Mouse (Mus musculus): ENCODE results near the gene Utf1. TPM values are rescaled to one million over a fixed set of nuclear protein-coding genes. Genes with fewer than 3 reads are reported as not detected.

The Utf1 gene
- polyA plus RNA-seq, 1 experiment from 2014 or later, result not detected

DNA sequence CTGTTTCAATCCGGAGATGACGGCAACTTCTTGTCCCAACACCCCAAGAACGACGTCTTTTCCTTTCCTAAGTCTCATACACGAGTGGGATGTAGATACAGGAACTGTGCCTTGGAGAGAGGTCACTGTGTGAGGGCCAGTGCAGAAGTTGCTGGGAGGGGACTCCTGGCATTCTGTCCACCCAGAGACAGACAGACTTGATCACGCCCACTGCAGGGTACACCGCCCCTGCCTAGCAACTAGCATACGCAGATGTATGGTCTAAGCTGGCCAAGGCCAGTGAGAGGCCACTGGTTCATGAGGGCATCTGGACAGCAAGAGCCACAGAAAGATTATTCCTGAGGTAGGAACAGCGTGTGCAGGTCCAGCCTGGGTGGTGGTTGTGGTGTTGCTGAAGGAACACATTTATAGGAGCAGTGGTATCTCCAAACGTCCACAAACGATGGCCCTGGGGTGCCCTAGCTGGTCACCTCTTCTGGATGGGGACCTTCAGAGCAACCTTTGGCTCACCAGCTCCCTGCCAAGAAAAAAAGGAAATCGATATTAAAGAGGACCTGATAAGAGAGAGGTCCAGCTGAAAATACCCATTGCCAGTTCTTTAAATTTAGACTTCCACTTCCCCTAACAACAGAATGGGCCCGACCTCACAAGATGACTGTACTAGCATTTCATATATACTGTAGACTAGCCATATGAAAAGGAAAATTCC, 35.6 kb downstream of the Utf1 start:
- Histone ChIP-seq H3K4me1 (peaks cover 10% of the 10 kb centered on the region), H3K36me3 (replicated peaks) (no peaks in the 10 kb centered on the region; the same call in 1 of the 2 replicates), H3K4me3 (replicated peaks) (peak overlapping the region; percentile 61), H3K9me3 (no peaks in the 10 kb centered on the region), H3K27me3 (peaks cover 40% of the 10 kb centered on the region), H3K4me2 (peak overlapping the region; percentile 92), H3K27ac (no peak overlapping the region), H3K9ac (peak overlapping the region; percentile 68; the same call in 1 of the 2 replicates)
- 48% methylated on average over 13 of the region's 13 CpGs for WGBS
- peak; percentile 56 for ATAC-seq (ENCODE audit: low FRiP score)

DNA sequence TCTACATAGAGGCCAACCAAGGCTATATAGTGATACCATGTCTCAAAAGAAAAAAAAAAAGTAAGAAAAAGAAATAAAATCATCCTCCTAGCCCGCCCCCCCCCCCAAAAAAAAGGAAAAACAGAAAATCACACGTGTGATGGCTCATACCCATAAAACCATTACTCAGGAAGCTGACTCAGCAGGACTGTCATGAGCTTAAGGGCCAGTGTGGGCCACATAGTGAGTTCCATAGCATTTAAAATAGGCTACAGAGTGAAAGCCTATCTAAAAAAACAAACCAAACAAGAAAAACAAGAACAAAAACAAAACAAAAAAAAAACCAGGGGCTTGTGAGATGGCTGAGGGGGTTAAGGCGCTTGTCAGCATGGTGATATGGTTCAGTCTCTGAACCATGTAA, 37.2 kb downstream of the Utf1 start:
- Histone ChIP-seq H3K4me1 (peaks cover 10% of the 10 kb centered on the region), H3K4me3 (replicated peaks) (no peak overlapping the region), H3K27me3 (peaks cover 32% of the 10 kb centered on the region), H3K4me2 (no peak overlapping the region), H3K36me3 (replicated peaks) (peaks cover 4% of the 10 kb centered on the region), H3K9me3 (no peaks in the 10 kb centered on the region), H3K27ac (no peak overlapping the region), H3K9ac (no peak overlapping the region)
- ATAC-seq (ENCODE audit: low FRiP score), result no peak
- WGBS, result 54% methylated on average over 3 of the region's 3 CpGs

DNA sequence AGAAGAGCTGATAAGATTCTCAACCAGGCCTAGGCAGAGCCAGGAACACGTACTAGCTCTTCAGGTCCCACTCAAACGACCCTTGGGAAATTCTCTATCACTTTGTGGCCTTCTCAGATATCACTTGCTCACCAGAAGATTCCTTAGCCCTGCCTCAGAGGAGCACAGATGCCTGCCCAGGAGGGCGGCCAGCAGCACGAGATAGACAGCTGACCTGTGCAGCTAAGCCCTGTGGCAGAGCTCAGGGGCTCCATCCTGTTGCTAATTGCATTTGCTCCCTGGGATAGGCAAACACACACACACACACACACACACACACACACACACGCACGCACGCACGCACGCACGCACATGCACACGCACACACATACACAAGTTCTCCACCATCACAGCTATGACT, 38.5 kb downstream of the Utf1 start:
- Histone ChIP-seq H3K9ac (no peak overlapping the region), H3K27me3 (peaks cover 21% of the 10 kb centered on the region), H3K9me3 (no peaks in the 10 kb centered on the region), H3K27ac (no peak overlapping the region), H3K4me2 (no peak overlapping the region), H3K36me3 (replicated peaks) (peaks cover 7% of the 10 kb centered on the region), H3K4me3 (replicated peaks) (no peak overlapping the region), H3K4me1 (peaks cover 10% of the 10 kb centered on the region)
- 86% methylated on average over 11 of the region's 11 CpGs for WGBS
- ATAC-seq (ENCODE audit: low FRiP score), result no peak

DNA sequence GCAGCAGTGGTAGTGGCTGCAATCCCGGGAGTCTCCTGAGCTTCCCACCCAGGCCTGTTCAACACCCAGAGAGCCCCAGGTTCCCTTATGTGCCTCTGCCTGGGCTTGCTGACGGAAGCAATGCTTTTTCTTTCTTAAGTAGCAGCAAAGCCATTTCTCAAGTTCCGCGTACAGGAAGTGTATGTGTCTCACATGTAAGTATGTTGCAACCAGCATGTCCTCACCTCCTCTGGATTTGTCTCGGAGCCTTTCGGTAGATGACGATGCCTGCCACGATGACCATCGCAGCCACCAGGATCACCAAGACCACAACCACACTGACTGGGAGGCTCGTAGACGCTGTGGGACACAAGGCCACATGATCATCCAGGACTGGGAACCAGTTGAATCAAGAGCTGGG, 40.9 kb downstream of the Utf1 start:
- Histone ChIP-seq H3K27me3 (peaks cover 7% of the 10 kb centered on the region; the same call in 1 of the 2 replicates), H3K4me1 (no peaks in the 10 kb centered on the region), H3K9me3 (no peaks in the 10 kb centered on the region), H3K9ac (no peak overlapping the region), H3K4me3 (replicated peaks) (no peak overlapping the region), H3K4me2 (no peak overlapping the region), H3K36me3 (replicated peaks) (peaks cover 7% of the 10 kb centered on the region), H3K27ac (no peak overlapping the region)
- WGBS, result 97% methylated on average over 11 of the region's 11 CpGs
- no peak for ATAC-seq (ENCODE audit: low FRiP score)

DNA sequence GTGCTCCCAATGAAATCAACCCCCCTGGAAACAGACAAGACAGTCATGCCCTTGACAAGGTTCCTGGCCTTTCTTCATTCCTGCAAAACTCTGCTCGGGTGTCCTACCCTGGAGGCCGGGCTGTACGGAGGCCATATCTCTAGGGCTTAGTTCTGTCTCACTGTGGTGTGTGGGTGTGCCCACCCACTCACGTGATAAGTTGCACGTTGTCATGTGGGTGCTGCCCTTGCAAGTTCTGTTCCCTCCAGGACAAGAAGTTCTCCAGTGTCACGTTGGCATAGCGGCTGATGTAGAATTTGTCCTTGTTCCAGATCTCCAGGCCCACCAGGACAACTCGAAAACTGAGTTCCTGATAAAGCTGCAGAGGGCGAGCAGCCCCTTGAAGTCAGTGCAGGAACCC, 44.7 kb downstream of the Utf1 start:
- no peaks in the 10 kb centered on the region for H3K4me1 ChIP-seq
- H3K27me3 ChIP-seq, result no peaks in the 10 kb centered on the region
- no peak overlapping the region for H3K4me3 ChIP-seq (replicated peaks)
- H3K27ac ChIP-seq, result no peak overlapping the region
- no peak for ATAC-seq (ENCODE audit: low FRiP score)
- 92% methylated on average over 9 of the region's 9 CpGs for WGBS
- peaks cover 7% of the 10 kb centered on the region; the same call in 1 of the 2 replicates for H3K36me3 ChIP-seq (replicated peaks)
- no peaks in the 10 kb centered on the region for H3K9me3 ChIP-seq
- H3K9ac ChIP-seq, result no peak overlapping the region
- H3K4me2 ChIP-seq, result no peak overlapping the region

DNA sequence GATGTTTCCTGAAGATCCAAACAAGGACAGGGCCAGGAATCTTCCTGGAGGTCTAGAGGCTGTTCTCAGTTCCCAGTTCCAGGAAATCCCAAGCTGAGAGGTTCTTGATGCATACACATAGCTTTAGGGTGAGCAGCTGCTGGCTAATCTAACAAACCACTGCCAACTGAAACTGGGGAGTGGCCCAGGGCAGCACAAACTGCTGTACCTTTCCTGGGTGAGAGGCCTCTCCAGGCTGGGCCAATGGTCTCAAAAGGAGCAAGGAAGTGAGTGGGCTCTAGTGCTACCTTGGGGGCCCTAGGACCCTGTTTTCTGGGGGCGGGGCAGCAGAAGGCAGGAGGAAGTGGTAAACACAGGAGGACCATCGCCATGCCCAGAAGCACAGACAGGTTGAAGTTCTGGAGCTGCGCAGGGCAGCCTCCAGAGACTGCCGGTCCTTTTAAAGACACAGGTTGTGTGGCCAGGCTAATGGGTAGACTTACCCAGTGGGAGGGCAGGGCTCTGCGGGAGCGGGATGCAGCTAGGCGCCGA, 47.3 kb downstream of the Utf1 start:
- Histone ChIP-seq H3K27me3 (no peaks in the 10 kb centered on the region), H3K4me2 (no peak overlapping the region), H3K4me1 (no peaks in the 10 kb centered on the region), H3K4me3 (replicated peaks) (no peak overlapping the region), H3K36me3 (replicated peaks) (peaks cover 12% of the 10 kb centered on the region), H3K9me3 (no peaks in the 10 kb centered on the region), H3K9ac (no peak overlapping the region), H3K27ac (no peak overlapping the region)
- no peak for ATAC-seq (ENCODE audit: low FRiP score)
- WGBS, result 74% methylated on average over 8 of the region's 8 CpGs

DNA sequence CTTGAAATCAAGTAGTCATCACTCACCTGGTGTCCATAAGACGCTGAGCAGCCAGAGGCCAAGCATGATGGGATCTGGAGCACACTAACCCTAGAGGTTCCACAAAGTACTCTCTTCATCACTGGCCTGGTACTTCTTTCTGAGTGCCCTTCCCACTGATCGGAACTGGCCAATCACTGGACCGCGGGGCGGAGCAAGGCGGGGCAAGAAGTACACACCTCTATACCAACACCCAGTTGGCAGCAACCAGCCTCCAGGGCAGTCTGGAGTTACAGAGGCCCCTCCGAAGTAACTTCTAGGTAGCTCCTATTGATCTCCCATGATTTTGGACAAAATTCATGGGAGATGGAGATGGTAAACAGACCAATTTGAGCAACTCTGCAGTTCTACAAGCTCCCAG, 48.8 kb downstream of the Utf1 start, which contains the start of gene Adam8:
TSS of gene Adam8 (minus strand) at position 157 of the 400 bp plus-strand sequence.
- Histone ChIP-seq H3K9ac (no peak within 1 kb of the TSS), H3K4me2 (no peak within 1 kb of the TSS), H3K9me3 (no peaks in the 10 kb centered on the region), H3K36me3 (replicated peaks) (peaks cover 23% of the 10 kb centered on the region), H3K27ac (no peak within 1 kb of the TSS), H3K4me1 (no peaks in the 10 kb centered on the region), H3K4me3 (replicated peaks) (no peak within 1 kb of the TSS), H3K27me3 (no peaks in the 10 kb centered on the region)
- peak; percentile 62; the same call in 1 of the 2 replicates for ATAC-seq (ENCODE audit: low FRiP score)
- 28% methylated on average over 7 of the region's 7 CpGs for WGBS

DNA sequence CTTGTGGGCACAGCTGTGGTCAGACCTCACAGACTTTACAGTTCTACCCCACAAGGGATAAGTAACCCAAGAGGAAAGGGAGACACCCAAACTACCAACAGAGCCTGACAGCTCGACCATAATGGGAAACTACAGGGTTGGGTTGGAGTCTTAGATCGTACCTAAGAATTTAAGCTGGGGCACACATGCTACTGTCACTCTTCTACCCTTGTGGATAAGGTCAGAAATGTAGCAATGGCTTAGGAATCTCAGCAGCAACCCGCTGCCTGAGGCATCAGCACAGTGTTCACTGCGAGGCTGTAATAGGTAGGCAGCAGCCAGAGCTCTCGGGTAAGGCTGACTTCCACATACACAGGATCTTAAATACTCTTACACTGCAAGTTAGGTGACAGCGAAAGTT, 49.9 kb downstream of the Utf1 start:
- Histone ChIP-seq H3K9me3 (no peaks in the 10 kb centered on the region), H3K4me1 (no peaks in the 10 kb centered on the region)
- WGBS, result 92% methylated on average over 6 of the region's 6 CpGs

DNA sequence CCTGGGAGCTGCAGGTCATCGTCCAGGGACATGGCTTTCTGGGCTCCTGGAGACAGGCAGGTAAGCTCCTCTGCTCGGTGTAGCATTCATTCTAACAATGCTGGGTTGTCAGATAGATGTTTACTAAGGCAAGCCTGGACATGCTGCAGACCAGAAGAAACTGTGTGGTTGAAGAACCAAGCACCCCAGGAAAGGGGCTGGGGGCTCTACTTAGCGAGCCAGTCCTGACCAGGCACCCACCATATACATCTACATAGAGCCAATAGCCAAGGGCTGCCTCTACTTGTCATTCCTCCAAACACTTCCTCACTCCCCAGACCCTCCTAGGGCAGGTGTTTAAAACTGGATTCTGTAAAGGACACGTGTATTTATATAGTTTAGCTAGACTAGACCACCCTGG, 50.6 kb downstream of the Utf1 start:
- H3K27ac ChIP-seq, result no peak overlapping the region
- no peak for ATAC-seq (ENCODE audit: low FRiP score)
- no peak overlapping the region for H3K9ac ChIP-seq
- no peaks in the 10 kb centered on the region for H3K9me3 ChIP-seq
- H3K36me3 ChIP-seq (replicated peaks), result peaks cover 41% of the 10 kb centered on the region
- no peak overlapping the region for H3K4me2 ChIP-seq
- no peak overlapping the region for H3K4me3 ChIP-seq (replicated peaks)
- 79% methylated on average over 4 of the region's 4 CpGs for WGBS
- no peaks in the 10 kb centered on the region for H3K4me1 ChIP-seq
- H3K27me3 ChIP-seq, result no peaks in the 10 kb centered on the region

More for the DNA sequence above, 49.9 kb downstream of the Utf1 start:
- no peak for ATAC-seq (ENCODE audit: low FRiP score)
- H3K4me3 ChIP-seq (replicated peaks), result no peak overlapping the region
- no peak overlapping the region for H3K27ac ChIP-seq
- H3K4me2 ChIP-seq, result no peak overlapping the region
- peaks cover 34% of the 10 kb centered on the region for H3K36me3 ChIP-seq (replicated peaks)
- no peak overlapping the region for H3K9ac ChIP-seq
- no peaks in the 10 kb centered on the region for H3K27me3 ChIP-seq

DNA sequence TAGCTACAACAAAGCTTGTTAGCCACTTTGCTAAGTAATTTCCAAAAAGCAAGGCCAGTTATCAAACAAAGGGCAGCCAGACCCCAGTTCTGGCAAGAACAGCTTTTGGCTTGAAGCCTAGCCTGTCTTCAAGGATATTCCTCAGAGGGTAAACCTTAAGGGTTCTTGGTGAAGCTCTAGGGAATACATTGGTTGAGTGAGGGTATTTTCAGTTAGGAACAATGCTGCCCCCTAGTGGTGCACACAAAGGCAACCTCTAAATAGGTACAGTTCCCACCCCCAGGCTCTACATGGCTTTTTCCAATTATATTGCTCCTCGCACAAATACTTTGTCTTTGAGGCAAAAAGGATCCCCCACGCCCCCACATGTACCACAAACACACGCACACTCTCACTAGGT, 51.1 kb downstream of the Utf1 start:
- Histone ChIP-seq H3K36me3 (replicated peaks) (peaks cover 46% of the 10 kb centered on the region), H3K4me2 (no peak overlapping the region), H3K4me3 (replicated peaks) (no peak overlapping the region), H3K27me3 (no peaks in the 10 kb centered on the region), H3K9me3 (no peaks in the 10 kb centered on the region), H3K9ac (no peak overlapping the region), H3K4me1 (no peaks in the 10 kb centered on the region), H3K27ac (no peak overlapping the region)
- 22% methylated on average over 3 of the region's 3 CpGs for WGBS
- 0 out of 2 replicates have a peak, but pooled peaks have one; percentile 27 for ATAC-seq (ENCODE audit: low FRiP score)

MicroRNA genes within 50 kb of the gene (microRNA counts, 519-probe panel; counts per million panel counts)
- microRNA mmu-miR-202-3p, result 1,624 counts per million, percentile 7 among the panel's probes with 10 or more counts
- microRNA mmu-miR-202-5p, result not detected

Small RNA genes lying within 50 kb of the gene (microRNA-seq; reads per million reads assigned to microRNA genes)
- gene Mir202 (not detected), gene Mir7062 (not detected), gene mmu-mir-7686 (not detected)

Other genes with a start within 250 kb of the Utf1 start
- gene Adgra1, start 109.6 kb upstream of the Utf1 start, polyA plus RNA-seq (2016; fragmentation: Nextera tagmentation; extraction: Ambion mirVana), result 5.8 and 7.6 TPM in 2 replicates
- 1.2 and 1.3 TPM in 2 replicates for gene Kndc1, start 49.1 kb upstream of the Utf1 start, polyA plus RNA-seq (2016; fragmentation: Nextera tagmentation; extraction: Ambion mirVana)
- 0.64 and 0.74 TPM in 2 replicates for gene 6430531B16Rik, start 35.0 kb downstream of the Utf1 start, polyA plus RNA-seq (2016; fragmentation: Nextera tagmentation; extraction: Ambion mirVana)
- gene Adam8, start 48.8 kb downstream of the Utf1 start, polyA plus RNA-seq (2016; fragmentation: Nextera tagmentation; extraction: Ambion mirVana), result 3.2 and 3.6 TPM in 2 replicates
- gene Zfp511, start 92.6 kb downstream of the Utf1 start, polyA plus RNA-seq (2016; fragmentation: Nextera tagmentation; extraction: Ambion mirVana), result 47.2 and 56.2 TPM in 2 replicates
- 75.6 and 84.8 TPM in 2 replicates for gene Tubgcp2, start 92.9 kb downstream of the Utf1 start, polyA plus RNA-seq (2016; fragmentation: Nextera tagmentation; extraction: Ambion mirVana)
- 2.3 and 3.1 TPM in 2 replicates for gene Msx3, start 105.3 kb downstream of the Utf1 start, polyA plus RNA-seq (2016; fragmentation: Nextera tagmentation; extraction: Ambion mirVana)
- gene Caly, start 138.8 kb downstream of the Utf1 start, polyA plus RNA-seq (2016; fragmentation: Nextera tagmentation; extraction: Ambion mirVana), result 21.5 and 22.3 TPM in 2 replicates
- gene Prap1, start 149.6 kb downstream of the Utf1 start, polyA plus RNA-seq (2016; fragmentation: Nextera tagmentation; extraction: Ambion mirVana), result not detected in 2 replicates
- gene Fuom, start 158.7 kb downstream of the Utf1 start, polyA plus RNA-seq (2016; fragmentation: Nextera tagmentation; extraction: Ambion mirVana), result 17.4 and 17.9 TPM in 2 replicates
- 9.3 and 11.1 TPM in 2 replicates for gene Paox, start 172.0 kb downstream of the Utf1 start, polyA plus RNA-seq (2016; fragmentation: Nextera tagmentation; extraction: Ambion mirVana)
- gene Echs1, start 172.7 kb downstream of the Utf1 start, polyA plus RNA-seq (2016; fragmentation: Nextera tagmentation; extraction: Ambion mirVana), result 136 and 137 TPM in 2 replicates
- 28.2 and 28.9 TPM in 2 replicates for gene Mtg1, start 193.8 kb downstream of the Utf1 start, polyA plus RNA-seq (2016; fragmentation: Nextera tagmentation; extraction: Ambion mirVana)
- gene Sprn, start 211.1 kb downstream of the Utf1 start, polyA plus RNA-seq (2016; fragmentation: Nextera tagmentation; extraction: Ambion mirVana), result 1.8 and 1.9 TPM in 2 replicates
- not detected in 2 replicates for gene Olfr522, start 221.0 kb downstream of the Utf1 start, polyA plus RNA-seq (2016; fragmentation: Nextera tagmentation; extraction: Ambion mirVana)
- 0.05 TPM in 1 of 2 replicates, not detected in the other for gene Olfr523, start 229.4 kb downstream of the Utf1 start, polyA plus RNA-seq (2016; fragmentation: Nextera tagmentation; extraction: Ambion mirVana)